Mouse (Mus musculus): Measurements from ENCODE around the gene Ddx19a. TPM values are rescaled to one million over a fixed set of nuclear protein-coding genes. Genes with fewer than 3 reads are reported as not detected.
"Not testable (repeated sequence)": the region's sequence is repeated elsewhere in the genome, so short reads cannot be mapped to it uniquely, and the experiment has no call there.

Gene Ddx19a
- polyA plus RNA-seq, 1 experiment from 2014 or later: 16.8 TPM

GRCm38 (mm10) chr8:110944276-110944876, 53.2 kb downstream of the Ddx19a start:
- Histone ChIP-seq H3K4me2 (replicated peaks) (no peak overlapping the region), H3K4me3 (no peak overlapping the region), H3K9me3 (no peaks in the 10 kb centered on the region), H3K9ac (no peak overlapping the region), H3K36me3 (peaks cover 8% of the 10 kb centered on the region; the same call in 1 of the 2 replicates), H3K4me1 (peaks cover 12% of the 10 kb centered on the region), H3K27ac (no peak overlapping the region), H3K27me3 (no peaks in the 10 kb centered on the region)
- no peak for ATAC-seq (ENCODE audit: low FRiP score, low read depth)
- WGBS: 91% methylated on average over 7 of the region's 7 CpGs

- H3K9ac ChIP-seq: no peak overlapping the region
- no peak overlapping the region; the same call in 1 of the 2 replicates for H3K27ac ChIP-seq
- no peak overlapping the region for H3K4me2 ChIP-seq (replicated peaks)
- no peaks in the 10 kb centered on the region for H3K9me3 ChIP-seq
- peaks cover 18% of the 10 kb centered on the region for H3K4me1 ChIP-seq
- H3K4me3 ChIP-seq: no peak overlapping the region
- H3K36me3 ChIP-seq: peaks cover 5% of the 10 kb centered on the region; the same call in 1 of the 2 replicates
- WGBS: 72% methylated on average over 10 of the region's 10 CpGs
- H3K27me3 ChIP-seq: no peaks in the 10 kb centered on the region
- ATAC-seq (ENCODE audit: low FRiP score, low read depth): peak; percentile 48; the same call in 1 of the 2 replicates
These were observed 56.1 kb downstream of the Ddx19a start for GRCm38 (mm10) chr8:110941453-110941948.

GRCm38 (mm10) chr8:110940682-110941452, 56.7 kb downstream of the Ddx19a start:
- Histone ChIP-seq H3K4me1 (peaks cover 18% of the 10 kb centered on the region), H3K4me2 (replicated peaks) (no peak overlapping the region), H3K9ac (no peak overlapping the region), H3K36me3 (peaks cover 5% of the 10 kb centered on the region; the same call in 1 of the 2 replicates), H3K27me3 (no peaks in the 10 kb centered on the region), H3K9me3 (no peaks in the 10 kb centered on the region), H3K27ac (no peak overlapping the region; the same call in 1 of the 2 replicates), H3K4me3 (no peak overlapping the region)
- no peak for ATAC-seq (ENCODE audit: low FRiP score, low read depth)
- 86% methylated on average over 15 of the region's 15 CpGs for WGBS

DNA sequence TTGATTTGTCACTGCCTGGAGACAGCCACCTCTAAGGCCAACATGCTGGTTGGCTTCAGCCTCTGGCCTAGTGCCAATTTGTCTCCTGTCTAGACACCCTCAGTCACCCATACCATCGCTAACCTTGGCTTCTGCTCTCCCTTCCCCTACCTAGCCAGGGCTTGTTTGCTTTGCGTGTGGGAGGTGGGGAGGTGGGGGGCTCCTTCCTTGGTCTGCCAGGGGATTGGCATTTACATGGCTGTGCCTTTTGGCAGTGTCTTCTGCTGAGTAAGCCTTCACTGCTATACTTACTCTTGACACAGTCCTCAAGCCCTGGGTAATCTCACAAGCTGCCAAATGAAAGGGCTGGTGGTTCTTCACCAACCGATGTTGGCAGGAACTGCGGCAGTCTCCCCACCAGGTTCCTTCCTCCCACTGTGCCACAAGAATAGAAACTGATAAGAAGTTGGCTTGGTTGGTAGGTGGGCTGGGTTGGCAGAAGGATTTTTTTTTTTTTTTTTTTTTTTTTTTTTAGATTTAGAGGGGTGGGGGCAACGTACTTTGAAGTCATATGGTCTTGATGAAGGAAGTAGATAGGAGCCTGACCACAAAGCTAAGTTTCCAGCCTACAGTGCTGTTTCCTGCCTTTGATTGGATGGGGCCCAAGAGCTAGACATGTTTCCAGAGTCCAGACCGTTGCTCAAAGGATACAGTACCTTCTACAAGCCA, 58.6 kb downstream of the Ddx19a start:
- Histone ChIP-seq H3K9me3 (no peaks in the 10 kb centered on the region), H3K4me3 (no peak overlapping the region), H3K9ac (no peak overlapping the region), H3K36me3 (peaks cover 14% of the 10 kb centered on the region), H3K4me1 (peaks cover 18% of the 10 kb centered on the region), H3K27me3 (no peaks in the 10 kb centered on the region), H3K4me2 (replicated peaks) (no peak overlapping the region), H3K27ac (no peak overlapping the region)
- ATAC-seq (ENCODE audit: low FRiP score, low read depth): peak; percentile 51; the same call in 1 of the 2 replicates
- 73% methylated on average over 6 of the region's 6 CpGs for WGBS

DNA sequence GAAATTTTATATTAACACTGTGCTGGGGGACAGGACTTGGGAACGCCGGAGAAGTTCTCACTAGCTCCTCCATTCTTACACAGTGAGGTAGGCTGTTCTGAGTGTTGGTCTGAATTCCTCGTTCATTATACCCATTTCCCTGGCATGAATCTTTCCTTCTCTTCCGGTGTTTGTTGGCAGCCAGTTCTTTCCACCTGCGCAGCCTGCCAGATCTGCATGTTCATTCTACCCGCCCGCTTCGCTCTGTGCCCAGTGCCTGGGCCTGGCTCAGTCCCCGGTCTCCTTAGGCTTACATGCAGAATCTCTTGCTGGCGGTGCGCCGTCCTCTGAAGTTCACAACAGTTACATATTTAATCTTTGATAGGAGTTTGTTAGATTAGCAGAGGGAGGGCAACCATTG, 61.4 kb downstream of the Ddx19a start:
- H3K9me3 ChIP-seq: no peaks in the 10 kb centered on the region
- WGBS: 93% methylated on average over 12 of the region's 12 CpGs
- H3K4me2 ChIP-seq (replicated peaks): no peak overlapping the region
- ATAC-seq (ENCODE audit: low FRiP score, low read depth): no peak
- no peak overlapping the region for H3K27ac ChIP-seq
- no peak overlapping the region for H3K4me3 ChIP-seq
- no peaks in the 10 kb centered on the region for H3K27me3 ChIP-seq
- peaks cover 10% of the 10 kb centered on the region for H3K4me1 ChIP-seq
- H3K9ac ChIP-seq: no peak overlapping the region
- H3K36me3 ChIP-seq: peaks cover 14% of the 10 kb centered on the region

- ATAC-seq (ENCODE audit: low FRiP score, low read depth): no peak
- Histone ChIP-seq H3K4me2 (replicated peaks) (no peak overlapping the region), H3K27me3 (no peaks in the 10 kb centered on the region), H3K27ac (no peak overlapping the region), H3K36me3 (peaks cover 27% of the 10 kb centered on the region), H3K4me1 (peaks cover 4% of the 10 kb centered on the region; the same call in 1 of the 2 replicates), H3K9ac (no peak overlapping the region), H3K9me3 (no peaks in the 10 kb centered on the region), H3K4me3 (no peak overlapping the region)
- 89% methylated on average over 2 of the region's 2 CpGs for WGBS
These were observed 64.3 kb downstream of the Ddx19a start for GRCm38 (mm10) chr8:110933272-110933671.

- Histone ChIP-seq H3K27me3 (no peaks in the 10 kb centered on the region), H3K27ac (no peak overlapping the region), H3K4me1 (peaks cover 5% of the 10 kb centered on the region; the same call in 1 of the 2 replicates), H3K9me3 (no peaks in the 10 kb centered on the region), H3K4me2 (replicated peaks) (no peak overlapping the region), H3K9ac (no peak overlapping the region), H3K36me3 (peaks cover 27% of the 10 kb centered on the region), H3K4me3 (no peak overlapping the region)
- WGBS: 81% methylated on average over 3 of the region's 3 CpGs
- ATAC-seq (ENCODE audit: low FRiP score, low read depth): no peak
These were observed 65.2 kb downstream of the Ddx19a start for GRCm38 (mm10) chr8:110932444-110932843.

GRCm38 (mm10) chr8:110931176-110931939, 66.2 kb downstream of the Ddx19a start:
- 81% methylated on average over 12 of the region's 12 CpGs for WGBS
- no peak overlapping the region for H3K9ac ChIP-seq
- H3K4me2 ChIP-seq (replicated peaks): no peak overlapping the region
- H3K27me3 ChIP-seq: no peaks in the 10 kb centered on the region
- H3K27ac ChIP-seq: no peak overlapping the region
- H3K4me3 ChIP-seq: no peak overlapping the region
- peaks cover 12% of the 10 kb centered on the region for H3K4me1 ChIP-seq
- H3K9me3 ChIP-seq: no peaks in the 10 kb centered on the region
- peaks cover 27% of the 10 kb centered on the region for H3K36me3 ChIP-seq
- ATAC-seq (ENCODE audit: low FRiP score, low read depth): no peak

DNA sequence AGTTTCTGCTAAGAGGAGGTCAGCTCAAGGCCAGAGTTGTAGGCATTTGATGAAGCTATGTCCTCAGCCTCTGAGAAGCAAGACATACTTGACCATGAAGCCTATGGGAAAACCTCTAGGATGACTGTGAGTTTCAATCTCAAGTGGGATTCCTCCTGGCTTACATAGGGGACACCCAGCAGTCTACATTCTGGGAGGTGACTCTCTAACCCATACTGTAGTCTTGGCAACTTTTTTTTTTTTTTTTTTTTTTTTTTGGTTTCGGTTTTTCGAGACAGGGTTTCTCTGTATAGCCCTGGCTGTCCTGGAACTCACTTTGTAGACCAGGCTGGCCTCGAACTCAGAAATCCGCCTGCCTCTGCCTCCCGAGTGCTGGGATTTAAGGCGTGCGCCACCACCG, 67.9 kb downstream of the Ddx19a start:
- not testable (repeated sequence) for H3K4me3 ChIP-seq; H3K4me2 ChIP-seq (replicated peaks); H3K9me3 ChIP-seq; H3K27ac ChIP-seq; ATAC-seq (ENCODE audit: low FRiP score, low read depth); H3K27me3 ChIP-seq; H3K9ac ChIP-seq
- Histone ChIP-seq H3K36me3 (peaks cover 22% of the 10 kb centered on the region), H3K4me1 (peaks cover 21% of the 10 kb centered on the region)
- 98% methylated on average over 6 of the region's 8 CpGs for WGBS

DNA sequence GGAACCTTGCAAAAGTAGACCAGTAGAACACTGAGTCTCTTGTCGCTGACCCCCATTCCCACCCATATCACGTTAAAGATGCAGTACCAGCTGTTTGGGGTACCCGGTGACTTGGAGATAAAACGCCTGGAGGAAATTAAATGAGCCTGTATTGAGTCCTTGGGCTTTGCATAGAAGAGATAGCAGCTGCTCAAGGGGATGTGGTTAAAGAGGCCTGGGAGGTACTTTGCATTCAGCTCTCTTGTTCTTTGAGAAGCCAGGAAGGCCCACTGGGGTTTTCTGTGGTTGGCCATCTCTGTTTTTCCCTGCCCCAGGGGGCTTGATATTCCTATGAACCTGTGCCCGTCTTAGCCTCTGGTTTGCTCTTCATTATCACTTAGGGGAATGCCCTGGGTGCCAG, 68.5 kb downstream of the Ddx19a start:
- peaks cover 22% of the 10 kb centered on the region for H3K36me3 ChIP-seq
- WGBS: 67% methylated on average over 5 of the region's 5 CpGs

GRCm38 (mm10) chr8:110928435-110928834, 69.2 kb downstream of the Ddx19a start:
- Histone ChIP-seq H3K9ac (no peak overlapping the region), H3K4me2 (replicated peaks) (no peak overlapping the region), H3K4me1 (peaks cover 21% of the 10 kb centered on the region), H3K27me3 (no peaks in the 10 kb centered on the region), H3K9me3 (no peaks in the 10 kb centered on the region), H3K36me3 (peaks cover 22% of the 10 kb centered on the region), H3K4me3 (no peak overlapping the region), H3K27ac (no peak overlapping the region)
- 76% methylated on average over 7 of the region's 7 CpGs for WGBS
- ATAC-seq (ENCODE audit: low FRiP score, low read depth): no peak

More for the DNA sequence above, 68.5 kb downstream of the Ddx19a start:
- no peak overlapping the region for H3K4me2 ChIP-seq (replicated peaks)
- no peaks in the 10 kb centered on the region for H3K27me3 ChIP-seq
- no peak for ATAC-seq (ENCODE audit: low FRiP score, low read depth)
- H3K9me3 ChIP-seq: no peaks in the 10 kb centered on the region
- H3K4me1 ChIP-seq: peaks cover 21% of the 10 kb centered on the region
- H3K27ac ChIP-seq: no peak overlapping the region
- H3K9ac ChIP-seq: no peak overlapping the region
- H3K4me3 ChIP-seq: no peak overlapping the region

Measured in limb, embryonic 13.5 days (tissue).